Mouse (Mus musculus): ENCODE results near the gene Myo16.

Gene Myo16

DNA sequence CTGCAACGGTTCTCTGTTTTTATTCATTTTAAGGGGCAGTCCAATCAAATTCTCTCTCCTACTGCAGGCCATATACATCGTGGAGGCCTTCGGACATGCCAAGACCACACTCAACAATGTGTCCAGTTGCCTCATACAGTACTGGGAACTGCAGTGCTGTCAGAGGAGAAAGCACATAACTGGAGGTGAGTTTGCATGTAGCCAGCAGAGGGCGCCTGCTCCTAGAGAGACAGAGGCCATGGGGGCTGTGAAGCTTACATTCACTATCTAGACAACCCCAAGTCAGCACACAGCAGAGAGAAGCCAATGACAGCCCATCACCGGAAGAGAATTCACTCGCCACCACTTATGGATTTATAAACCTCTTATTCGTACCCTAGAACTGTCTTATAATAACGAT lies 251.8 kb downstream of the Myo16 start:
- DNase-seq (ENCODE audit: extremely low read depth, low read depth) = no peak

GRCm38 (mm10) chr8:10409043-10409442 lies 255.3 kb downstream of the Myo16 start:
- no peak for DNase-seq (ENCODE audit: extremely low read depth, low read depth)

DNA sequence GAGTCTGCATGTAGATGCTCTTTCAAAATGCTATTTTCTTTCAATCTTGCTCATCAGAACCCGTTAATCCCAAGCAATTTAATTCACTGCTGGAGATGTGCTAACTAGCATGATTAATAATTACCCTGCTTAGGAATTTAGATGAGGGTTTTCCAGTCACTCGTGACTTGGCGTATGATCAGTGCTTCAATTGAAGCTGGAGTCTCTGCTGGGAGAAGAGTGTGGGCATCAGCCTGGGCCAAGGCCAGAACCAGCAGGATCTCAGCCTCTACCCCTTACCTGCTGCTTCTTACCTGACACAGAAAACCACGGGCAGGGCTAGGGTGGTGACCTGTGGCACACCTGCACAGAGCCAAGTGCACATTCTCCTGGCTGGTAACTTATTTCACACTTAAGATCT lies 257.8 kb downstream of the Myo16 start:
- DNase-seq (ENCODE audit: extremely low read depth, low read depth) = no peak

DNA sequence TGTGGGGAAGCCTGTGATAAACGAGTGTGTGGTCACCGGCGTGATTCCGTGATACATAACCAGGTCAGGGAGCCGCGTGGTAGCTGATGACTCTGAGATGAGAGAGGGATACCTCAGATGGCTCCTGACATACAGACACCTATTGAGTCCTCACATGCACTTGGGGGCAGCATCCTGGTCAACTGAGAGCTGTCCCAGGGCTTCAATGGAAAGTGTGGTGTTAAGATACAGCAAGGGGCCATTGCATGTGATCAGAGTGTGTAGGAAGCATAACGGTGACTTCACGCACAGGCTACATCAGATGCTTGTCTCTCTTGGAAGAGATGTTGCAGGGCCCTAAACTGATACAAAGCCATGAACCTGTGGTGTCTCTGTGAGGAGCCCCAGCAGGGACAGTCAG lies 260.2 kb downstream of the Myo16 start:
- DNase-seq (ENCODE audit: extremely low read depth, low read depth) = no peak

GRCm38 (mm10) chr8:10414684-10415212 lies 261.0 kb downstream of the Myo16 start:
- peak; percentile 18 for DNase-seq (ENCODE audit: extremely low read depth, low read depth)

DNA sequence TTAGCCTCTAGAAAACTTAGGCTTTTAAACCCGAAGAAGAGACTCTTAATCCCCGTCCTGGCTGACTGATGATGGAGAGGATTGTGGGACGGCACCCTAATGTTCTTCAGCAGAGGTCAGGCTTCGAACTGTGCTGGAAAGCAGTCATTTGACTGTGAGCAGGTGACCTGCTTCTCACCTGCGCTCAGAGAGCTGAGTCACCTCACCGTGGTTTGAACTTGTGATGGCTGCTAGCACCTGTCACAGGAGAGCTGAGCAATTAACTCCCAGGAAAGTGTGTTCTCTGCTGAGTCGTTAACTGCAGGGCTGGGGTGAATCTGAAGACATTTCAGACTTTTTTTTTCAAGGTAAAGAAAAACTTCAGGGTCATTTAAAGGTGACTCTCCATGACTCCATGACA lies 261.6 kb downstream of the Myo16 start:
- DNase-seq (ENCODE audit: extremely low read depth, low read depth) = no peak

DNA sequence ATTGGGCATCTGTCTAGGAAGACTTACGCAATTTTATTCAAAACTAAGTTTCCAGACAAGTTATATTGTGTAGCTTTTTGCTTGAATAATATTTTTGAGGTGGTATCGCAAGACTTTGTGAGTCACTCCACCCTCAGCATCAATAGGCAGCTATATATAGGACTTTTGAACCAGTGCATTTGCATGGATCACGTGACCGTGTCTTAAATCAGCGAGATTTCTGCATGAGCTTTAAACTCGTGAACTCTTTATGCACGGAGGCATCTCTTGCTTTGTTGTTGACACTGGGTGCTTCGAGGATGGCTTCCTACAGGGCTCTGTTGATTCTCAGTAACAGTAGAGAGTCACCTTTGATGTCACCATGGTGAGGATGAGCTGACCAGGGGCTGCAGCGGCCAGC lies 262.2 kb downstream of the Myo16 start:
- no peak for DNase-seq (ENCODE audit: extremely low read depth, low read depth)

DNA sequence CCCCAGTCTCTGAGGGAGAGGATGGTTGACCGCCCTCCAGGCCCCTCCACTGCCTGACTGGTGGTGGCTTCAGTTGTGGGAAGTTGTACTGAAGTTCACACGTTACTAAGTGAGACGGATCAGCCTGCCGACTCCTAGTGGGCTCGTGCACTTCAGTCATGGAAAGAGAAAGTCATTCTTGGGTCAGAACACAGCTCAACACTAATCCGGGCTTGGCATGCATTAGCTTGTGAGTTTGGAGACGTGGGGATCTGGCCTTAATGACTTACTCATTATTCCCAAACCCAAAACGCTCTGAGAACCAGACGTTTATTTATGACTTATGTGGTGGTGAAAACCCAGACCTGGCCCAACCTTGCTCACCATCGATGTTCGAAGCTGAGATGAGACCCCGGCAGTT lies 263.1 kb downstream of the Myo16 start:
- no peak for DNase-seq (ENCODE audit: extremely low read depth, low read depth)

DNA sequence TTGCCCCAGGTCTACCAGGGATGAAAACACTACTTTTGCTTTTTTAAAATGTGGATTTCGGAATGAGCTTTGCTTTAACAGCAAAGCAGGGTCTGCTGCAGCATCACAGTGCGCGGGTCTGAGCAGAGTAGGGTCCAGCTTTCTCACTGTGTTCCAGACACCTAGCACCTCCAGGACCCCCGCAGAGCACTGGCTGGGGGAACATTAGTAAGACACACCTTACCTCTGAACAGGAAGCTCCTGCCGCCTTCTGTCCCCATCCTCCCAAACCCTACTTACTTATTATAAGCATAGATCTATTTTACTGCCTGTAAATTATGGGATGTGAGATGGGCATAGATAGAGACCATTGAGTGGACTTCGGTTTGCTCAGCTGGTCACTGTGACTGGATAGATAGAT lies 263.6 kb downstream of the Myo16 start:
- no peak for DNase-seq (ENCODE audit: extremely low read depth, low read depth)

GRCm38 (mm10) chr8:10418013-10418412 lies 264.3 kb downstream of the Myo16 start:
- DNase-seq (ENCODE audit: extremely low read depth, low read depth) = no peak

- DNase-seq (ENCODE audit: extremely low read depth, low read depth) = no peak
These were observed 265.3 kb downstream of the Myo16 start for GRCm38 (mm10) chr8:10418971-10419370.

DNA sequence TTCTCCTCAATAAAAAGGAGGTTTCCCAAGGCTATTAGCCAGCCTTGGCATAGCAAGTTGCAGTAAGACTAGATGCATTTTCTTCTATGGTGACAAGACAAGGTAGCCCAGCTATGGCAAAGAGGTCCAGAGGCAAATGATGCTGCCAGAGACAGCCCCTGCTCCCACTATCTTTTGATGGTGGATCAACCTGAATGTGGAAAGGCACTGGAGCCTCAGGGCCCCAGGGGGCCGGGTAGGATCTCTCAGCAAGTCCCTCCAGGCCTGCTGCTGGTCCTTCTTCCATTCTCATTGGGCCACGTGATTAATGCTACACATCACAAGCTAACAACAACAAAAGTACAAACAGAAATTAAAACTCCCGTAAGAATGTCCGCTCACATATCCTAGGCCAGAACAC lies 266.0 kb downstream of the Myo16 start:
- no peak for DNase-seq (ENCODE audit: extremely low read depth, low read depth)

DNA sequence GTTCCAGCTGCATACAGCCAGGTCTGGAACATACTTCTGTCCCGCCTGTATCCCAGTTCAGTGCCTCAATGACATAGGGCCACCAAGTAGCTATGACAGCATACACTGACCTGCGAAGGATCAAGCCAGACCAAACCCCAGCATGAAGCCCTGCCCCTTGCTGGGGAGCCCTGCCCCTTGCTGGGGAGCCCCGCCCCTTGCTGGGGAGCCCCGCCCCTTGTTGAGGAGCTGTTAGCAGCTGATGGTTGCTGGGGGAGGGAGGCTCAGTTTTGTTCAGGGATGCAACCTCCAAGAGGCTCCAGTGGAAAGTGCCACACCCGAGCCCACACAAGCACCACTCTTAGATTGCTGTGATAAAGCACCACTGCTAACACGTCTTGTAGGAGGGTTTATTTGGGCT lies 266.8 kb downstream of the Myo16 start:
- no peak for DNase-seq (ENCODE audit: extremely low read depth, low read depth)

- no peak for DNase-seq (ENCODE audit: extremely low read depth, low read depth)
These were observed 267.9 kb downstream of the Myo16 start for GRCm38 (mm10) chr8:10421516-10422090.

DNA sequence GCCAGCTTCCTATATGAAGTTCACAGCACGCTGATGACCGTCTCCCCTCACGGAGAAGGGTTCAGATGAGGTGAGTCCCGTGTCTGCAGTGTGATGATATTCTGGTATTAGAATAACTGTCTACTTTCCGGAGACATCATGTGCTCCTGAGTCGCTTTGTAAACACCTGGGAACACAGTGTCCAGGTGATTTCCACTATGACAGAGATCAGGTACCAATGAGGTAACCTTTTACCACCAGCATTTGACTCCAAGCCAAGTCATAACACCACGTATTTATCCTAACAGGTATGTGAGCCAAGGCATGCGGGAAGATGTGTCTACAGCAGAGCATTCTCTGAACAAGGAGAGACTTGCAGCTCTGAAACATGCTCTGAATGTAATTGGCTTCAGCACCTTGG lies 281.8 kb downstream of the Myo16 start:
- DNase-seq (ENCODE audit: extremely low read depth, low read depth) = no peak

GRCm38 (mm10) chr8:10438772-10439171 lies 285.1 kb downstream of the Myo16 start:
- DNase-seq (ENCODE audit: extremely low read depth, low read depth) = peak; percentile 2

GRCm38 (mm10) chr8:10439595-10440453 lies 286.1 kb downstream of the Myo16 start:
- DNase-seq (ENCODE audit: extremely low read depth, low read depth) = no peak

DNA sequence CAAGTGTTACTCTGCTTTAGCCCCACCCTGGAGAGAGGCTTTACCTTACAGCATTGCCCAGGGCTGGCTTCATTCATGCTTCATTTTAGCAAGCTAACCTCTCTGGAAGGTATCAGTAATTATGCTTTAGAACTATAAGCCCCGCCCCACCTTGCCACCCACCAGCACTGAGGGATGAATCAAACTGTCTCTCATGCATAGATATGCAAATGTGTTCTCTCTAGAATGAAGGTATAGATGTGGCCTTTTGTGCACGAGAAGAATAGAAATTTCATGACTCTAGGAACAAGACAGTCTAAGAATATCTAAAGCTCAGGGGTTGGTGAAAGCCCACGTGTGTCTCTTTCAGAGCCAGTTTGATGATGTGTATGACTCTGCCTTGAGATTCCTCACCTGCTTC lies 288.9 kb downstream of the Myo16 start:
- DNase-seq (ENCODE audit: extremely low read depth, low read depth) = no peak

DNA sequence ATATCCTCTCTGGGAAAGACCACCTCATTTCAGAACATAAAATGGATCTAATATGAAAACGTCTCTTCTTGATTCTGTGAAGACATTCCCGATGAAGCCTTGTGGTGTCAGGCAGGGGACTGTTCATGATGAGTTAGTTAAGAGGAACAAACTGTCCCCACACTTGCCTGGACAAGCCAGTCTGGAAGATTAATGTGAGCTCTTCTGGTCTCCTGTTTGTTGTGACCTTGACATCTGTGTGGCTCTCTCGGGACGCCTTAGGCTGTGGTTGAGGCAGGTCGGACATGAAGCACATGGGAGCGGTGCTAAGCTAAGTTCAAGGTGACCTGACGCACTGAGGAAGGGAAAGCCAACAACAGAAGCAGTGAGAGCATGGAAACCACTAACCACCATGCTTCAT lies 291.3 kb downstream of the Myo16 start:
- DNase-seq (ENCODE audit: extremely low read depth, low read depth) = no peak

GRCm38 (mm10) chr8:10448545-10448944 lies 294.8 kb downstream of the Myo16 start:
- no peak for DNase-seq (ENCODE audit: extremely low read depth, low read depth)

DNA sequence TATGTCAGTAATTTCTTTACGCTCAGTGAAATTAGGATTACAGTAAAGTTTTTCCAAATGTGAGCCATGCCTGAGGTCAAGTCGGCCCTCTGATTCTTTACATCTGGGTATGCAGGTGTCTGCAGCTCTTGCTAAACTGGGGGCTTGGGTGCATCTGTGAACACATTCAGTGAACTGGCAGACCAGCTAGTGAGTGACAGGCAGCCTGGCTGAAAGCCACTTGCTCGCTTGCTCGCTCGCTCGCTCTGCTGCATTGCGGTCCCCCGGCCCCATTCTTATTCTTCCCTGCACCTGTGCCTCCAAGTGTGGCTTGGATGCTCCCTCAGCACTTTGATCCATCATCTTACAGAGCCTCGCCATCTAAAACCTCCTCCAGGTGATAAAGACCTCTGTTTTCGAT lies 299.3 kb downstream of the Myo16 start:
- no peak for DNase-seq (ENCODE audit: extremely low read depth, low read depth)

DNA sequence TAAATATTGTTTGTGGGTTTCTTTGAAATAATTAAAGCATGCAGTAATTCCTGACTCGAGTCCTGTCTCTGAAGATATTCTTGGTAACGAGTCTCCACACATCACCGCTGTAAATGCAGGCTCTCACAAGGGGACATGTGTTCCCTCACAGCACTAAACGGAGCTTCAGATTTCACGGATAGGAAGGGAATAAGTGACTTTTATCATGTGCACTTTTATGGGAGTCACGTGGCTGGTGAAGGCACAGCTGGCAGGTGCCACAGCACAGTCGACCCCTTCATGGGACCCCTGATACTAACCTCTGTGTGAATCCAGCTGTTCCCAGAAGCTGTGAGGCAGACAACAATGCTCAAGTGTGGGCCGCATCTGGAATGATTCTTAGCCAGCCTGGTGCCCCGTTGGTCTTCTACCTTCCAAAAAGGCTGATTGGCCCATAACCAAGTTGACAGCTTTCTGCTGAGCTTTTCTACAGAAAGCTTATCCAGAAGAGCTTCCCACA lies 304.5 kb downstream of the Myo16 start:
- DNase-seq (ENCODE audit: extremely low read depth, low read depth) = no peak

DNA sequence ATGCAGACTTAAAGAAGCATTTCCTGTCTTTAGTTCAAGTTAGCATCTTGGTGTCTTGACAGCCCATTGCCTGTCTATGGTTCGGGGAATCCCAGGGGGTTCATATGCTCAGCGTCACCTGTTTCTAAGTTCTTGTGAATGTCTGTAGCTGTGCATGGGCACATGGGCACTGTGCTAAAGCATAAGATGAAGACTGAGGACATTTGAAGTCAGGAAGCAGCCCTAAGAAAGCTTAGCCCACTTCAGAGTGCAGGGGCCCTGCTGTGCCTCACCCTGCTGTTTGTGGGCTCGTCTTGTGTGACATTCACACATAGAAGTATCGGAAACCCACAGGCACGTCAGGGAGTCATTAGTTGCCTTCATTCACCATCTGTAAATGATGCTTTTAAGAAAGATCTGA lies 308.6 kb downstream of the Myo16 start:
- no peak for DNase-seq (ENCODE audit: extremely low read depth, low read depth)
